Mouse (Mus musculus) megakaryocyte, embryonic 14.5 days (primary cell): ENCODE data around the gene Kank1. TPM values are rescaled to one million over a fixed set of nuclear protein-coding genes. Genes with fewer than 3 reads are reported as not detected.

ENCODE experiments used
- H3K27me3 ChIP-seq: replicated peaks from 2 replicates; pipeline ENCODE3; 2012; ENCODE audit warnings: inconsistent platforms
- H3K36me3 ChIP-seq: replicated peaks from 2 replicates; pipeline ENCODE3; 2012; ENCODE audit warnings: low read length, inconsistent platforms, mixed read lengths
- H3K4me1 ChIP-seq: 2 replicates; pipeline ENCODE4 v1.6.1; 2012; ENCODE audit warnings: inconsistent platforms
- H3K4me3 ChIP-seq: replicated peaks from 2 replicates; pipeline ENCODE3; 2012; ENCODE audit warnings: moderate library complexity, mild to moderate bottlenecking, inconsistent platforms
- H3K9me3 ChIP-seq: 2 replicates; pipeline ENCODE4 v1.6.1; 2012; ENCODE audit warnings: inconsistent platforms
- FLI1 ChIP-seq: IDR thresholded peaks from 2 replicates; pipeline ENCODE4 v1.6.1; 2012; ENCODE audit warnings: low read length, inconsistent platforms, mixed read lengths
- GATA1 ChIP-seq: IDR thresholded peaks from 3 replicates; pipeline ENCODE4 v1.6.1; 2012; ENCODE audit warnings: mixed read lengths, low read length, inconsistent platforms, borderline replicate concordance
- polyA plus RNA-seq: library from polyadenylated mRNA; stranded (reverse); fragments of >175 nt; gene quantifications from 2 replicates; pipeline ENCODE4 v1.2.3, GENCODE M21; 2012; ENCODE audit warnings: low replicate concordance; ENCODE audit not compliant: insufficient read depth

The Kank1 gene
- polyA plus RNA-seq, 1 experiment = 0.12 TPM

GRCm38 (mm10) chr19:25351257-25351955 is 114.6 kb downstream of the Kank1 start:
- Histone ChIP-seq H3K9me3 (no peaks in the 10 kb centered on the region), H3K36me3 (no peaks in the 10 kb centered on the region), H3K27me3 (peaks cover 2% of the 10 kb centered on the region), H3K4me3 (no peak overlapping the region), H3K4me1 (no peaks in the 10 kb centered on the region)
- TF ChIP-seq FLI1 (no peak), GATA1 (no peak)

- Histone ChIP-seq H3K9me3 (no peaks in the 10 kb centered on the region), H3K4me1 (peaks cover 12% of the 10 kb centered on the region), H3K36me3 (no peaks in the 10 kb centered on the region), H3K4me3 (no peak overlapping the region), H3K27me3 (peaks cover 26% of the 10 kb centered on the region)
- TF ChIP-seq GATA1 = no peak
- TF ChIP-seq FLI1 = no peak
These were observed 120.3 kb downstream of the Kank1 start for GRCm38 (mm10) chr19:25357094-25357493.

- Histone ChIP-seq H3K4me3 (no peak overlapping the region), H3K27me3 (peaks cover 29% of the 10 kb centered on the region), H3K4me1 (peaks cover 12% of the 10 kb centered on the region), H3K36me3 (no peaks in the 10 kb centered on the region), H3K9me3 (no peaks in the 10 kb centered on the region)
- TF ChIP-seq FLI1 (no peak), GATA1 (no peak)
These were observed 121.8 kb downstream of the Kank1 start for GRCm38 (mm10) chr19:25358486-25359120.

- H3K36me3 ChIP-seq = no peaks in the 10 kb centered on the region
- no peaks in the 10 kb centered on the region for H3K9me3 ChIP-seq
- H3K27me3 ChIP-seq = peaks cover 29% of the 10 kb centered on the region
- TF ChIP-seq GATA1 = no peak
- TF ChIP-seq FLI1 = no peak
- H3K4me1 ChIP-seq = peaks cover 12% of the 10 kb centered on the region
- H3K4me3 ChIP-seq = no peak overlapping the region
These were observed 123.8 kb downstream of the Kank1 start for GRCm38 (mm10) chr19:25360571-25361029.

GRCm38 (mm10) chr19:25361956-25362355 is 125.2 kb downstream of the Kank1 start:
- peaks cover 16% of the 10 kb centered on the region for H3K4me1 ChIP-seq
- no peaks in the 10 kb centered on the region for H3K9me3 ChIP-seq
- TF ChIP-seq GATA1 = no peak
- no peak for TF ChIP-seq FLI1
- peaks cover 34% of the 10 kb centered on the region for H3K27me3 ChIP-seq
- no peak overlapping the region for H3K4me3 ChIP-seq
- H3K36me3 ChIP-seq = no peaks in the 10 kb centered on the region

- Histone ChIP-seq H3K9me3 (no peaks in the 10 kb centered on the region), H3K4me3 (no peak overlapping the region), H3K4me1 (peaks cover 10% of the 10 kb centered on the region), H3K36me3 (no peaks in the 10 kb centered on the region), H3K27me3 (peaks cover 22% of the 10 kb centered on the region)
- TF ChIP-seq GATA1 (no peak), FLI1 (no peak)
These were observed 128.9 kb downstream of the Kank1 start for GRCm38 (mm10) chr19:25365698-25366097.

- TF ChIP-seq GATA1 (no peak), FLI1 (no peak)
- no peaks in the 10 kb centered on the region for H3K36me3 ChIP-seq
- 0 out of 2 replicates have a peak, but pooled peaks cover 4% of the 10 kb centered on the region for H3K4me1 ChIP-seq
- no peak overlapping the region for H3K4me3 ChIP-seq
- H3K9me3 ChIP-seq = no peaks in the 10 kb centered on the region
- H3K27me3 ChIP-seq = peaks cover 13% of the 10 kb centered on the region
These were observed 129.8 kb downstream of the Kank1 start for GRCm38 (mm10) chr19:25366620-25367019.

GRCm38 (mm10) chr19:25370428-25370827 is 133.7 kb downstream of the Kank1 start:
- Histone ChIP-seq H3K9me3 (no peaks in the 10 kb centered on the region), H3K4me1 (0 out of 2 replicates have a peak, but pooled peaks cover 4% of the 10 kb centered on the region), H3K4me3 (no peak overlapping the region), H3K36me3 (no peaks in the 10 kb centered on the region), H3K27me3 (peaks cover 16% of the 10 kb centered on the region)
- TF ChIP-seq GATA1 = no peak
- no peak for TF ChIP-seq FLI1

GRCm38 (mm10) chr19:25372794-25373193 is 136.0 kb downstream of the Kank1 start:
- Histone ChIP-seq H3K4me3 (no peak overlapping the region), H3K4me1 (no peaks in the 10 kb centered on the region), H3K9me3 (no peaks in the 10 kb centered on the region), H3K36me3 (no peaks in the 10 kb centered on the region), H3K27me3 (peaks cover 10% of the 10 kb centered on the region)
- TF ChIP-seq GATA1 (no peak), FLI1 (no peak)

- TF ChIP-seq GATA1 = no peak
- TF ChIP-seq FLI1 = no peak
- no peaks in the 10 kb centered on the region for H3K36me3 ChIP-seq
- peaks cover 9% of the 10 kb centered on the region for H3K27me3 ChIP-seq
- H3K9me3 ChIP-seq = no peaks in the 10 kb centered on the region
- no peaks in the 10 kb centered on the region for H3K4me1 ChIP-seq
- H3K4me3 ChIP-seq = no peak overlapping the region
These were observed 136.8 kb downstream of the Kank1 start for GRCm38 (mm10) chr19:25373594-25373993.

- no peak for TF ChIP-seq FLI1
- no peak for TF ChIP-seq GATA1
- no peaks in the 10 kb centered on the region for H3K4me1 ChIP-seq
- H3K9me3 ChIP-seq = no peaks in the 10 kb centered on the region
- peaks cover 9% of the 10 kb centered on the region for H3K27me3 ChIP-seq
- no peaks in the 10 kb centered on the region for H3K36me3 ChIP-seq
- no peak overlapping the region for H3K4me3 ChIP-seq
These were observed 137.4 kb downstream of the Kank1 start for GRCm38 (mm10) chr19:25374191-25374590.
